Mouse (Mus musculus) embryo, embryonic 10.5 days (tissue): ENCODE results near the gene Cck.
A peak's percentile ranks its signal among the peaks of the same experiment; 100 is the strongest.

Experiments used
- DNase-seq: peaks from one replicate; pipeline ENCODE4 v3.0.0-alpha.2; 2015; ENCODE audit warnings: low spot score

The Cck gene

DNA sequence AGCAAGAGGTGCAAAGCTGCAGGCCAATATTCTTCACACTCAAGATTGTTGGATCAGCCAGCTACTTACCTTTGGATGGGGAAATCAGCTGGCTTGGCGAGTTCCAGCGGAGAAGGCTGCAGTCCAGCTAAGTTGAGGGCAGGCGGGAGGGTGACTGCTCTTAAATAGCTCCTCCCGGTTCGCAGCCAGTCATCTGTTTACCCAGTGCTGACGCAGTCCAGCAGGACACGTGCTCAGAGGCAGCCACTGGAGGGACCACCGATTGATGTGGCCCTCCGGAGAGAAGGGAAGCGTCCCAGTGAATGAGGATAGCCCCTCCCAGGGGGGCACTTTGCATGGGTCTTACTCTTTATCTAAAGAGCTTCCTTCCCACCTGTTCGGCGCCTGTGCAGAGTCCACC is at the start of gene Cck:
Gene Cck (minus strand): TSS at position 166 of the 400 bp plus-strand sequence.
- peak; percentile 73 for DNase-seq

DNA sequence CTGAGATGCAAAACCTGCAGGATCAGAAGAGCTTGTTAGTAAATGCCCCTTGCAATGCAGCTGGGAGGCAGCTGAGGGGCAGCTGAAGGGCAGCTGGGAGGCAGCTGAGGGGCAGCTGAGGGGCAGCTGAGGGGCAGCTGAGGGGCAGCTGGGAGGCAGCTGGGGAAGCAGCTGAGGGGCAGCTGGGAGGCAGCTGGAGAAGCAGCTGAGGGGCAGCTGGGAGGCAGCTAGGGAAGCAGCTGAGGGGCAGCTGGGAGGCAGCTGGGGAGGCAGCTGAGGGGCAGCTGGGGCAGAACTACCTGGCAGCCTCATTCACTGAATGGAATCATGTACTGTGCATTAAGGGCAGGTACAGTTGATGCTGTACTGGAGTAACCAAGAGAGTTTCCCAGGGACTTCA is 46.0 kb upstream of the Cck start:
- no peak for DNase-seq

DNA sequence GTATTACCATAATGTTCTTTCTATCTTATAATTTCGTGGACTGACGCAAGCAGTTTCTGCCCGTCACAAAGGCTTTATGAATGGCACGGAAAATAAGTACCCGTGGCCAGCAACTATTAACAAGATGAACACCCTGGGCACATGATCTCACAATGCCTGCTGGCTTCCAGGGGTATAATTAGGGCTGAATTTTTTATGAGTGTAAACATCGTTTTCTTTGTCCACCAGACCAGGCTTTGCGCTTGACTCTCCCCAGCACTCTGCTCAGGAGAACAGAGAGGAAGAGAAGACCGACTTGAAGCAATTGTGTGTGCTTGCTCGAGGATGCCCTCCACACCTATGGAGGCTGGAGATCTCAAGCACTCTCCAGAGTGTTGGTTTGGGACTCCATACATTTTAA is 37.1 kb upstream of the Cck start:
- no peak for DNase-seq

DNA sequence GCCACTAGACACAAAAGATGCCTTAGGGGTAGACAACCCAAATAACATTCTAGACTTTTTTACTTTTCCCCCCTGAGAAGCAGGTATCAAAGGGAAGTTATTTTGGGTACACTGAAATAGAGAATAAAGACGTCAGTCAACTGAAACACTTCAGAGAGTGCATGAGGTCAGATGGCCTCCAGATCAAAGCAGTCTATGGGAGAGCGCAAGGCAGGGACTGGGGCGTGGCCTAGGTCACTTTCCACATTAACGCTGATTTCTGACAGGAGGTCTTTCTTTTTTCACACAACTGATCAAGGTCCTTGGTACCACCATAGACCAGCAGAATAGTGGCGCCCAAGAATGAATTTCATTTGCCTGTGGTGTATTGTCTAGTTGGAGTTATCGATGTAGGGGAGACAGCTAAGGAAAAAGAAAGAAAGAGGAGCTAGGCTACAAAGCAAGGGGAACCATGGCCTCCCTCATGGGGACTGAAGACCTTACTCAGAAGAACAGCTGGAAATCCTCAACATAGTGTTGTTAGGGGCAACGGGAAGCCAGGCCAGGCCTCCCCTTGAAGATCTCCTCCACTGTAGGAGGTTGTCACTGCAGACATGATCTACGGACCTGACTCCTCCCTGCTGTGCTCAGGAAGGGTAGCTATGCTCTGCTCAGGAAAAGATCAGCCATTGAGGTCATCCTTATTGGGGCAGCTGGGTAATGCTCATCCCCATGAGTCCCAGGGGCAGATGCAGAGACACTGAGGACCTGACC is 33.3 kb upstream of the Cck start:
- peak; percentile 22 for DNase-seq

DNA sequence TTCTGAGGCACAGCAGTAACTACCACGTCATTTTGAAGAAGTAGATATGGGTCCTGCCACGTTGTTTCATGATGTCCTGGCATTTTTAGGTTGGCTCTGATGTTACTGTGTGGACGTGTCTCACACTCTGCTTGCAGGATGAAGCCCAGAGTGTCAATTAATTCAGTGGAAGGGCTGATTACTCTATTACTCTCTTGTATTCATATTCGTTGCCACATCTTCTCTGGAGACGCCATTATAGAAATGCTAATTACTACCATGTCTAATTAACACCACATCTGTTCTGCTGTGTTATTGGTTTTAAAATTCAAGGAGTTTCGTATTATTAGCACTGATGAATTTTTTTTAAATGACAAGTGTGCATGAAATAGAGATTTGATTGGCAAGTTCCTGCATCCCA is 30.7 kb upstream of the Cck start:
- DNase-seq, result no peak

DNA sequence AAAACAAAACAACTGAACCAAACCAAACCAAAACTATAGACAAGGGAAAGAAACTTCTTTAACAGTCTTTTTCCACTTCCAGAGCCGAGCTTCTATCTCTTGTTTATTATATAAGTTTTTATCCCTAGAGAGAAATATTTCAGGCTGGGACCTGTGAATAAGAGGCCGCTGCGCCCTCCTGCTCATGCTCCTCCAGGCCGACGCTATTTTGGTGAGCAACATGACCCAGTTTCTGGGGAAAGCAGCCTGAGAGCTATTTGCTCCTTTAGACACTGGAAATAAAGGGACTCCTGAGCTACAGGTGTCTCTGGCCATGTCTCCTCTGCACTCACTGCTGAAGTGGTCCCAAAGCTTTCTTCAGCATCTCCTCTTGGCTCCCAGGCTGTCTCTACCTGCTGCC is 24.6 kb upstream of the Cck start:
- no peak for DNase-seq

DNA sequence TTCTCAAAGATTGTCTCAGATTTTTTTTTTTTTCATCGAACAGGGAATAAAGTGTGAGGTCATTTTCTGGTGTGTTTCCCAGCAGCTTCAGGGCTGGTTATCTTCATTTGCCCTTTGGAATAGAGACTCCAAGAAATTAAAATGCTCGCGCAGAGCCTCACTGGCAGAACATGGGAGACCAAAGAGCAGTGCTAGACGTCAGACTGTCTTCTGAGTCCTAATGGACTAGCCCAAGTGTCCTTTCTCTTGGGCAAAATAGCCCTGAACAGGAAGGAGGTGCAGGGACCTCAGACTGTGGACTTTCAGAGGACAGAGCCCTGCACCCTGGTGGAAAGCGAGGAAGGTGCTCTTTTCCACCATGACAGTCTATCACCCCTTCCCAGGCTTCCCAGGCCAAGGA is 19.0 kb upstream of the Cck start:
- no peak for DNase-seq

DNA sequence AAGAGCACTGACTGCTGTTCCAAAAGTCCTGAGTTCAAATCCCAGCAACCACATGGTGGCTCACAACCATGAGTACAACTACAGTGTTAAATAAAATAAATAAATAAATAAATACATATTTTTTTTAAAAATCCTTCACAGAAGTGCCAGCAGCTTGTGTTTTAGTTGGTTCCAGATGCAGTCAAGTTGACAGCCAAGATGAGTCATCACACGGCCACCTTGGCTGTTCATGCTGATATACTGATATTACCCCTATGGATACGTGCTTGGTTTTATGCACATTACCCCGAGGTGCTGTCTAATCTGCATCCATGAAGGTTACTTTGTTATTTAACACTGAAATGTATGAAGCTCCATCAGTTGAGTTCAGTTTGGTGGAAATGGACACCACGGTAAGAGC is 16.4 kb upstream of the Cck start:
- DNase-seq, result no peak

DNA sequence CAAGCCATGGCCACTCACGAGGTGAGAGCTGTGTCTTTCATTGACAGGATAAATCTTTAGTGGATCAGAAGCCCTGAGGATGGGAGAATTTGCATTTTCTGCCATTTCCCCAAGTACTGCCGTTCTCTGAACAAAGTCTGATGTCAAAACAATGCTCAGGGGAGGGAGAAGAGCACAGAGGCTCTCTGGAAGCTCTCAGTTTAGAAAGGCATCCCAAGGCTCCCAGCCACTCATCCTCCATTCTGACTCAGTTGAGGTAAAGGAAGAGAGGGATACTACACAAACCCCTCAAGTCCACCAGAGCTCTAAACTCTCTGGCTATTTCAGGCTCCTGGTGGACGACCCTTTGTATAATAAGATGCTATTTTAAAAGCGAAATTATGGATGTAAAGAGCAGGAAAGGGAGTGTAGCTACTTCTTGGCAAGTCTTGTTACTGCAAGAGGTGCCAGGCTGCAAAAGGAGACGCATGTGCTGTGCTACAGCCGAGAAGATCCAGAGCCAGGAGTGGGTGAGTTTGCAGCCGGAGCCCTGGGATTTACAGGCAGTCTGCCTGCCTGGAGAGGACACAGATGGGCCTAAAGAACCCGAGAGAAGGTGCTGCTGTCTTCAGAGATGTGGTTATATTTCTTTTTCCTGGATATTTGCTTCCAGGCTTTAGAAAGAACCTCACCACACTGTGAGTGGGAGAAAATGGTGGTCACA is 11.1 kb upstream of the Cck start:
- no peak for DNase-seq

DNA sequence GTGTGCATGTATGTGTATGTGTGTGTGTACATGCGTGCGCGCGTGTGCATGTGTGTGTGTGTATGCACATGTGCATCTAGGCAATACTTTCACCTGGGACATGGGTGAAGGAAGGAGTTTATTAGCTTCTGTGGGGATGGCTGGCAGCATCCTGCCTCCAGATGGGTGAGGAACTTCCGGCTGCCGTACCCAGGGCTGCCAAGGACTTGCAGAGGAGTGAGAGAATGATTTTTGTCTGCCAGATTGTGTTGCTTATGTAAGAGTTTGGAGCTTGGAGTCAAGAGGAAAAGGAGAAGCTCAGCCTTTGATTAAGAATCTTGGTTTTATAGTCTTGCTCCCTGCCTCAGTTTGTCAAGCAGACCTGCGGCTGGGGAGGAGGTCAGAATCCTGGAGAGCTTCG is 9.9 kb upstream of the Cck start:
- DNase-seq, result no peak

DNA sequence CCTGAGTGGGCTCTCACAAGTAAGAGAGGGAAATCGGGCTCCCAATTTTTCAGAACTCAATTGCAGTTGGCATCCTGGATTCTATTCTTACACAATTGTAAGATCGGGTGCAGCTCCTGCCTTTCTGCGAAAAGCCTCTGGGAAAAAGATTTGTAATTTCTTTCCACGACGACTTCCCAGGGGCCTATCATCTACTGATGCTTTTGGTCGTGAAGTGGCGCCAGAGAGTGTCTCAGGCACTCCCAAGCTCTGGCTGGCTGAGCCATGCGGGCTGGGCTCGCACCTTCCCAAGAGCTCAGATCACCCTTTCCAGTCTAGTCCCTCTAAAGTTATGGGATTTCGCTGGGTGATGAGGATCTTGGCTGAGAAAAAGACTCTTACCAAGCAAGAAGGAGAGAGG is 608 bp upstream of the Cck start:
- DNase-seq, result no peak

DNA sequence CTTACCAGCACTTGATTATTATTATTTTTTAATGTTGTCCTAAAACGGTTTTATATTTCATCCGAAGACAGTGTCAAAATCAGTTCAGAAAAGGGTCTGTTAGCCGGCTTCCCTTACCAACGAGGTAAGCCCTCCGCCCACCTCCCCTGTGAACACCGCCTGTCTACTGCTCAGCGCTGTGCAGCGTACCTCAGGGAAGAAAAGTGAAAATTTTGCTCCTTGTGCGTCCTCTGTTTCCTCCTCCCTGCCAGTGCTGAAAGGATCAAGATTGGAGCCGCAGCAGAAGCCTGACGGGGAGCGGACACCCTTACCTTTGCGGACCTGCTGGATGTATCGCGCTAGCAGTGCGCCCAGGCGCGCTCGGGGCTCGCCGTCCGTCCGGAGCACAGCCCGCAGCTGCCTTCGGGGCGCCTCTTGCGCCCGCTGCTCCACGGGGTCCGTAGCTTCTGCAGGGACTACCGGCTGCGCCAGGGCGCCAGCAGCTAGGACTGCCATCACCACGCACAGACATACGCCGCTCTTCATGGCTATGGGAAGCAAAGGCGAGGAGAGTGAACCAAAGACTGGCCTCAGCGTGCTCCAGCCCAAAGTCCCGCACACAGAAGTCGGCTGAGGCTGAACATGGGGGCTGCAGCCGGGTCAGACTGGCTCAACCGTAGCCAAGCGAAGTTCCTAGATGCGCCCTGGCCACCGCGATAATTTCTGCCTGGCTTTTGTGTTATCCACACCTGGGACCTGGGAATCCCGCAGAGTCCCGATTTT is 1.3 kb downstream of the Cck start:
- DNase-seq, result peak; percentile 36

DNA sequence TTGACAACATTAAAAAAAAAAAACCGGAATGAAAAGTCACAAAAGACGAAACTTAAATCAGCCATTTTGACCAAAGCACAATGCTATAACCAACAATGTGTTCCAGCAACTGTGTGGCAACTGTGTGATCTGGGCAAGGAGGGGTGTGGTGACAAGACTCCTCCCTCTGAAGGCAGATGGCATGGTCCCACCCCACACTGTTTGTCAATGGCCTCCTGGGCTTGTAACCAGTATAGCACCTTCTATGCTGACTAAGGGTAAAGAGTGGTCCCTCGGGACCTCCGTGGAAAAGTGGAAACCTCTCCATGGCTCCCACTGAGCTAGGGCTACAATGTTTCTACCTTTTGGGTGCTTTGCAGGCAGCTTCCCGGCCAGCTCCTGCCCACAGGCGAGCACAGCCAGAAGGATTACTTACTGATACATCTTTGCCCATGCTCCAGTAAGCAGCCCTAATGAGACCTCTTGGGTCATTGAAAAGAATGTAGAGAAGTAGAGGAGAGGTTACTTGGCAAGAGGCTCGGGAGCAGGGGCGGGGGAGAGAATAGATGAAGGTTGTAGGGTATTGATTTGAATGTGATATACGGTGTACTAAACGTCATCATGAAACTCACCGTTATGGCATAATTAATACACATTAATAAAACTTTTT is 3.8 kb downstream of the Cck start:
- DNase-seq, result no peak

DNA sequence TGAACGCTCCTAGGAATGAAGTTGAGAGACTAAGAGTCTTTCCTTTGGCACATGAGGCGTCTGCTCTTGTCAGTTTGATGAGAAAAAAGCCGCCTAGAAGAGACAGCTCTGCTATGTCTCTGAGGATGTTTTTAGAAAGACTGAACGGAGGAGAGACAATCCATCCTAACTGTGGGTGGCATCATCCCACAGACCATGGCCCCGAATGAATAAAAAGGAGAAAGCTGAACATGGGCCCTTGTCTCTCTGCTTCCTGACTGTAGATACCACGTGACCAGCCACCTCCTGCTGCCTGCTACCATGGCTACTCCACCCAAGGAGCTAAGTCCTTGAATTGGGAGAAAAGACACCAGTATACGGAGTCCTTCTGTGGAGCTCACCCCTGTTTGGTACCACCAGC is 8.3 kb downstream of the Cck start:
- DNase-seq, result no peak

DNA sequence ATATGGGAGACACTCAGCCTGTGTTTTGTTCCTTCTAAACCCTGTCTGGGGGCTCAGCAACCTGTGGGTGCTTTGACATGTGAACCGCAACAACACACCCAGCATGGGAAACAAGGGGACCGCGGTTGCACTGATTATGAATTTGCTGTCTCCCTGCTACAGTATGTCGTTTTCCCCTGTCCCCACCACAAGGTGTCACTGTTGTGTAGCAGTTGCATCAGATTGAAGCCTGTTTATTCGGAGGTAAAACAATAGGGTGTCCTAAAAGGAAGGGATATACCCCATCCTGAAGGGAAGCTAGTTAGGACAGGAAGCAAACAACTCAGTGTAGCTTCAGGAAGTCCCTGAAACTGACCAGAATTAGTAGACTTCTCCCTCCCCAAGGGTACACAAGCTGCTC is 16.0 kb downstream of the Cck start:
- DNase-seq, result peak; percentile 89

DNA sequence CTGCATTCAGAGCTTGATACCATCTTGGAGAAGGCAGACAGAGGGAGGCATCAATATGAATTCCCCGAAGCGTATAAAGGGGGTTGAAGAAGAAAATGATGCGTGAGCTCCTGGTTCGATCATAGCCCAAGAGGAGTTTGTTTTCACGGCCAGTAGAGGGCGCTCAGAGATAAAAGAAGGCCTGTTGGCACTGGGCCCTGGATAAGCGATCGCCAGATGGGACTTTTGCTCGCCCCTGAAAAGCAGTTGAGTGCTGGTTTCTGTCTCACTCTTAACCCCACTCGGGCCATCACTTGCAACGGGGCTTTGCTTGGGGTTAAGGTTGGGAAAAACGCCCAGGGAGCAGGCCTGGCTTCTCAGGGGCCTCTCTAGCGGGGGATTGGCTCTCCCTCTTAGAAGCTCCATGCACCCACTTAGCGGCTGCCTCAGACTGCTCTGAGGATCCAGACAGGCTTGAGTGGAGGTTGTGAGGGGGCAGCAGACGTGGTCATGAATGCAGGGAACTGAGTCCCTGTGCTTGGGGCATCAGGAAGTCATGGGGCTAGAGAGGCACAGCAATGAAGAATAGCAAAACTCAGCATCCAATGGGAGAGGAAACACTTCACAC is 18.1 kb downstream of the Cck start:
- peak; percentile 88 for DNase-seq

DNA sequence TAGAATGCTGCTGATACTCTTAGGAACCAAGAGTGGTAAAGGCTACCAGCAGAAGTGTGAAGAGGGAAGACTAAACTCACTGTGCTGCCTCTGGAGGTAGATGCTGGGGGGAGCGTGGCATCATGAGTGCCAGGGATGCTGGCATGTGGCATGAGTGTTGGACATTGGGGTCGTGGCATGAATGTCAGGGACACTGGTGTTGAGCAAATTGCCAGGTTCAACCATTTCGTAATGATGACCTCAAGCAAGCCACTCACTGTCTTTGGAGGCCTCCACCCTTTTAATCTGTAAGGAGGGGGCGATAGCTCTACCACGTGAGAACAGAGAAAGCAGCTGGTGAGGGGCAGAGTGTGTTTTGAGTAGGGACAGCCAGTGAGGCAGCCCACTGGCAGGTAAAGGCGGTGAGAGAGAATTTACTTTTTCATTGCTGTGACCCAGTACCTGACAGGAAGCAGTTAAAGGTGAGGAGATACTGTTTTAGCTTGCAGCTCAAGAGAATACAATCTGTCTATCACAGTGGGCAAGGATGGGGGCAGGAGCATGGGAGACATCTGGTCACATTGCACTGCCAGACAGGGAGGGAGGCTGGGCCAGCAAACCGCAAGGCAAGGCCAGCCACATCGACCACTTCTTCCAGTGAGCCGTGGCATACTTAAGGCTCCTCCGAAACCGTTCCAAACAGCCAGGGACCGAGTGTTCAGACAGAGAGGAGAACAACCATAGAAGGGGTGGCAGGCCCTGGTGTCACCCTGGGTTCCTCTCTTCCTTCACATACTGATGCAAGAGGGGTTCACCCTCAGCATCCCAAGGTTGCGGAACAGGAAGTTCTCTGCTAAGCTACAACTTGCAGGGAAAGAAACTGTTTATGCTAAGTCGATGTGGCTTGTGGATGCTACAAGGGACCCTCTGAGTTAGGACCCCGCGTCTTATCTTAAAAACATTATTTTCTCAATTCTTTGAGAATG is 19.7 kb downstream of the Cck start:
- no peak for DNase-seq

DNA sequence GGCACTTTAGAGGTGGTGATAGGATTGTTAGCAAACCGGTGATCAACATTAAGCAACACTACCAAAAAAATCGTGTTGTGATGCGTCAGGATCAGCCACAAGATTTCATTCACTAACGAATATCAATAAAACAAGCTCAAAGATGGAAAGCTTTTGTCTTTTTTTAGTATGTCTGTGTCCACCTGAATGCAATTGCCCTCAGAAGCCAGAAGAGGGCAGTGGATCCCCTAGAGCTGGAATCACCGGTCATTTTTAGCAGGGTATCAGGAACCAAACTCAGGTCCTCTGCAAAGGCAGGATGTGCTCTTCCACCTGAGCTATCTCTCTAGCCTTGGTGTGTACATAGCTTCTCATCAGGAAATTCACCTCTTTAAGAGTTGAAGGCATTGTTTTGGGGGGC is 20.7 kb downstream of the Cck start:
- no peak for DNase-seq

DNA sequence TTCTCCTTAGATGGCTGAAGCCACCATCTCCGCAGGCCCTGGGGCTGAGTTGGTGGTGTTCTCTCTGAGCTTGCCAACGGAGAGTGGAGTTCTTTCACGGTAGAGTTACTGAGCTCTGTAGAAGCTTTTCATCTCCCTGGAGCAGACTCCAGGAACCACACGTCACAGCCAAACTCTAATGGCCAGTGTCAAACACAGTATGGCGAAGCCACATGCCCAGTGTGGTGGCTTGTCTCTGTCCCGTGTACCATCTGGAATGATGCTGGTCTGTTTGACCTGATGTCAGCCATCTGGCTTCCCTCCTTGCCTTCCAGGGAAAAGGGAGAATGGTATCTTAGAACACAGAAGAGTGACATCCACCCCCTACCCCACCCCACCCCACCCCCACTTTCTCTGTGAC is 25.8 kb downstream of the Cck start:
- no peak for DNase-seq

DNA sequence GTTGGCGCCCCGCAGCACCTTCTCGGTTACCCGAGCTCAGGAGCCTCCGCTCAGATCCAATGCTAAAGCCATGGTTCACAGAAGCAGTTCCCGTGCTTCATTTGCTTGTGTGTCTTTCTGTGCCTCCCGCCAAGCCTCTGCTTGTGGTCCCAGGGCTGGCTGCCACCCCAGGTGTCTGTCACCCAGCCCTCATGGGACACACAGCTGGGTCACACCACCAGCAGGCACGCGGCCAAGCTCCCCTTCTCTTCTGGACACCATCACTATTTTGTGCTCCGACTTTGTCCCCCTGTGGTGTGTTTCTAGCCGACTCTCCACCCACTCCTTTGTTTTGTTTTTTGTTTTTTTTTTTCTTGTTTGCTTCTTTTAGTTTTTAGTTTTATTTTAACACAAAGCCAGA is 28.0 kb downstream of the Cck start:
- DNase-seq, result no peak

DNA sequence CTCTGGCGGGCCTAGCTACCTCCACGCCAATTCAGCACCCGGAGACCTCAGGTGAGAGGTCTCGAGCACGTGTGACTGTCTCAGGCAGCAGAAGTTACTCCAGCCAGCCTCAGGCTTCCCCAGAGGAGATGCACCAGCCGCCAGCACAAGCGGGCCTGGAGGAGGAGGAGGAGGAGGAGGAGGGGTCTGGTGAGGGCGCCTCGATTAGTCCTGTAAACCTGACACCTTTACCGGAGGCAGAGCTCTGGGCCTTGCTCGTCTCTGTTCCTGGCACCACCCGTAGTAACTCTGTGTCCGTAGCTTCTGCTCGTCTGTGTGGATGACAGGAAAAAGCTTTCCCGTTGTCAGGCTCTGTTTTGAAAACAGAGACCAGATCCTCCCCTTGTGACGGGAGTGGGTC is 35.0 kb downstream of the Cck start:
- no peak for DNase-seq
